Mouse (Mus musculus) embryonic fibroblast, embryonic 13.5 days (primary cell): ENCODE results near the gene Umad1. TPM values are rescaled to one million over a fixed set of nuclear protein-coding genes. Genes with fewer than 3 reads are reported as not detected.

Experiments
- H3K27ac ChIP-seq: 2 replicates; pipeline ENCODE4 v1.5.1; 2012; ENCODE audit warnings: low read length, control low read depth, inconsistent platforms; ENCODE audit not compliant: insufficient read depth
- H3K4me1 ChIP-seq: 2 replicates; pipeline ENCODE4 v1.6.1; 2011; ENCODE audit warnings: low read length; ENCODE audit not compliant: control insufficient read depth, insufficient read depth
- H3K4me3 ChIP-seq: 2 replicates; pipeline ENCODE4 v1.5.1; 2011; ENCODE audit warnings: mild to moderate bottlenecking, control low read depth, low read length; ENCODE audit not compliant: insufficient read depth
- CTCF ChIP-seq: IDR thresholded peaks from 2 replicates; pipeline ENCODE4 v1.5.1; 2011; ENCODE audit warnings: mild to moderate bottlenecking, control low read depth, low read length, moderate library complexity, borderline replicate concordance; ENCODE audit not compliant: insufficient read depth
- POLR2A ChIP-seq: IDR thresholded peaks from 2 replicates; pipeline ENCODE4 v1.6.1; 2011; ENCODE audit warnings: low read depth, mild to moderate bottlenecking, control low read depth, low read length, moderate library complexity
- polyA plus RNA-seq: library from polyadenylated mRNA; stranded (reverse); fragments of >200 nt; gene quantifications from 2 replicates; pipeline ENCODE4 v1.2.4, GENCODE M21; 2011; ENCODE audit warnings: low read depth; ENCODE audit not compliant: missing spikeins, insufficient read length

Gene Umad1
- polyA plus RNA-seq, 1 experiment, result 10.0 TPM

DNA sequence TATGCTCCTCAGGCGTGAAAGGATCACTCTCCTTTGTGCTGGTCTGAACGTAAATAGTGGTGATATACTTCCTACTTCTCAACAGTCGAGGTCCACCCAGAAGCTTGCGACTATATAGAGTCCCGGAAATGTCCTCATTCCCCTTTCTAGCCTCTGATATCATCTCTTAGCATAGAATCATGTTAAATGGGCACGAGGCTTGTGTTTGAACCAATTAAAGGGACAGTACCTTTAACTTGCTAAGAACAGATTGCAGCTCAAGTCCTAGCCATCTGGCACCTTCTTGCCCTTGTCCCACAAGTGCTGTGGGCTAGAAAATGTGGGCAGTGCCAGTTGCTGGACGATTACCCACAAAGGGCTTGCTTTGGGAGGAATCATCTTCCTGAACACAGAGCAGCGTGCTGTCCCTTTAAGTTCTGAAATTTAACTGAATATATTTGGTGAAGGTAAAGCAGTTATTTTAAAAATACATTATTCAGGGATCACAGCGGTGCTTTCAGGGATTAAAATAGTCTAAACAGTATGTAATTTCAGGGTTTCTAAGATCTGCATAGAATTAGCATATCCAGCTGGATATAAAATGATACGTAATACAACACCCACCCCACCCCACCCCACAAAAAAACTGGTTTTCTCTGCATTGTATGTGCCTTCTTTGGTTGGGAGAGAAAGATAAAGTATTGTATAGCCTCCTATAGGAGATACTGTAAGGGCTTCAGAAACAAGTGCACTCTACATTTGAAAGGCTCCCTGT, 153.9 kb downstream of the Umad1 start:
- H3K4me3 ChIP-seq, result no peak overlapping the region
- H3K4me1 ChIP-seq, result no peaks in the 10 kb centered on the region
- no peak overlapping the region for H3K27ac ChIP-seq
- TF ChIP-seq CTCF (no peak), POLR2A (no peak)

DNA sequence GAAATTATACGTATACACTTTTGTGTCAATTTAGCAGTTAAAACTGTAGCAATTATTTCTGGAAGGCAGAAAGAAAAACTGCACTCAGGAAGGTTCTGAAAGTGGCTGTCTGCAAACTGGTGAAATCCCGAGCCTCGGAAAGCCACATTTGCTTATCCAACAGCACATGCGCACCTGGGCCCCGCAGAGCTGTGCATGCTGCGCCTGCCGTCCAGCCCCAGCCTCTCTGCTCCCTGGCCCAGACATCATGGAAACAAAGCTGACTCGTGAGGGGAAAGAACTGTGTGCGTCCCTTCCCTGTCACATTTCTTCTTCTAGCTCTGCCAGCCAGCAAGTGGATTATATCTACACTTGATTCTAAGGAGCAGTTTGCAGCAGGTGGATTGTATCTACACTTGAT, 154.9 kb downstream of the Umad1 start:
- Histone ChIP-seq H3K4me3 (no peak overlapping the region), H3K4me1 (no peaks in the 10 kb centered on the region), H3K27ac (no peak overlapping the region)
- TF ChIP-seq POLR2A (no peak), CTCF (no peak)

GRCm38 (mm10) chr6:8415823-8416222, 156.7 kb downstream of the Umad1 start:
- Histone ChIP-seq H3K4me1 (no peaks in the 10 kb centered on the region), H3K4me3 (no peak overlapping the region), H3K27ac (no peak overlapping the region)
- TF ChIP-seq CTCF (no peak), POLR2A (no peak)

DNA sequence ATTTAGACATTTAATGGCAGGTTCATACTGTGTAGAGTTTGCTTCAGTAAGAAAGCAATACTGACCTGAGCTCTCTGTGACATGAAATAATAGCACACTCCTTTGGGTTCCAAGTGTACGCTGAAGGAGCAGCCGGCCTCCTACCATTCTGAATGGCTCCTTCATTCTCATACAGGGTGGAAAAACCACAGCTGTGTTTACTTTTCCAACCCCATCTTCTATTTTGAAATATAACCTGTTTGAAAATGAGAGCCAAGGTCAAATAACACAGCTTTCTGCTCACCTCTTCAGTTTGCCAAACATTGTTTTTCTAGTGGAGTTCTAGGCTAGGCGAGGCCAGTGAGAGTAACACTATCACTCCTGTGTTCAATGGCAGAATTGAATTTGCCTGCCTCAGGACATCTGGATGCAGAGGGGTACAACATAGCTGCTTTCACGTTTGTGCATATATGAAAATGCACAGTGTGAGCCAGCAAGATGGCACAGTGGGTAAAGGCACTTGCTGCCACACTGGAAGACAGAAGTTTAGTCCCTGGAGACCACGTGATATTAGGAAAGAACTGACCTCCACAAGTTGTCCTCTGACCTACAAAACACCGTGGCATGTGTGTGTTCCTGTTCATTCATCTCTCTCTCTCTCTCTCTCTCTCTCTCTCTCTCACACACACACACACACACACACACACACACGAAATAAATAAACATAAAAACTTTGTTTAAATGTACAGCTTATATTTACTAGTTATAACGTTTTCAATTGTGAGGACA, 157.9 kb downstream of the Umad1 start:
- no peak overlapping the region for H3K27ac ChIP-seq

DNA sequence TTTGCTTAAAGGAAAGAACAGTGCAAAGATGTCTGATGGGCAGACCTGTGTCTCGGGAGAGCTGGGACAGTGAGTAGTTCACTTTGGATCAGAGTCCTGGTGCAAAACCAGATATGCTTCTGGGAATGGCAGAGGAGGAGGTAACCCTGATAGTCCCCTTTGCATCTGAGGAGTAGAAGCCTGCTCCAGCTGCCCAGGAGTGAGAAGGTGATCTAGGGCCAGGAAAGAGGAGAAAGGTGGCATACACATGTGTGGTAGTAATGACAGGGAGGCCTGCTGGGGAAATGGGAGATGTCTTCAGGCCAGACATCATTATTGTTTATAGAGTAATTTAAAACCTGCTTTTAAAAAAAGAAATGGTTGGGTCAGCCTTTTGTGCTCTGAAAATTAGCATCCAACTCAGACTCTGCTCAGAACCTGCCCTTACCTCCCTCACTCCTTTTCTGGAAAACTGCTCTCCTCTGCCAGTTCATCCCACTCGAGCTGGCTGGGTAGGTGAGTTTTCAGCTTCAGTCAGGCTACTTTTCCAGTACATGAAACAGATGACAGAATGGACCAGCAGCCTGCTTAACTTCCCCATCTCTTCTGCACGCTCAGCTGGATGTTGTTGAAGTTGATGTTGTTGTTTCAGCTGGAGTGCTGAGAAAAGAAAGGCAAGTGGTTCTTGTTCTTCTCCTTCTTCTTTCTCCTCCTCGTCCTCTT, 160.5 kb downstream of the Umad1 start:
- Histone ChIP-seq H3K27ac (no peak overlapping the region), H3K4me3 (no peak overlapping the region), H3K4me1 (no peaks in the 10 kb centered on the region)
- TF ChIP-seq CTCF (no peak), POLR2A (no peak)

More for the DNA sequence above, 157.9 kb downstream of the Umad1 start:
- Histone ChIP-seq H3K4me3 (no peak overlapping the region), H3K4me1 (no peaks in the 10 kb centered on the region)
- TF ChIP-seq CTCF (no peak), POLR2A (no peak)

DNA sequence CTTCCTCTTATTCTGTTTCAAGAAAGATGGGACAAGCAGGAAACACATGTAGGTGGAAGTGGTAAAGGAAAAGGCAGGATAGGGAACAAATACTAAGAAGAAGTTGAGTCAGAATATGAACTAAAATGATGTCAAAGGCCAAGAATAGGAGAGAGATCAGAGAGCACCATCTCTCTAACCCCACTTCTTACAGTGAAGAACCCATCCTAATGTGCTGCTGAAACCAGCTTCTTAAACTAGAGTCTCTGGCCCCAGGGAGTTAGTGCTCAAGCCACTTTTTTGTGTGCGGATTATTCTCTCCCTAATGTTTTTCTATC, 161.1 kb downstream of the Umad1 start:
- Histone ChIP-seq H3K27ac (no peak overlapping the region), H3K4me1 (no peaks in the 10 kb centered on the region), H3K4me3 (no peak overlapping the region)
- TF ChIP-seq CTCF, result no peak
- no peak for TF ChIP-seq POLR2A

GRCm38 (mm10) chr6:8421421-8421820, 162.3 kb downstream of the Umad1 start:
- TF ChIP-seq CTCF, result no peak
- no peak for TF ChIP-seq POLR2A
- Histone ChIP-seq H3K4me3 (no peak overlapping the region), H3K4me1 (no peaks in the 10 kb centered on the region), H3K27ac (no peak overlapping the region)

- Histone ChIP-seq H3K4me3 (no peak overlapping the region), H3K4me1 (no peaks in the 10 kb centered on the region), H3K27ac (no peak overlapping the region)
- TF ChIP-seq CTCF (no peak), POLR2A (no peak)
These were observed 163.0 kb downstream of the Umad1 start for GRCm38 (mm10) chr6:8421959-8422581.

- TF ChIP-seq CTCF (no peak), POLR2A (no peak)
These were observed 164.1 kb downstream of the Umad1 start for GRCm38 (mm10) chr6:8423142-8423541.

More at GRCm38 (mm10) chr6:8423142-8423541, 164.1 kb downstream of the Umad1 start:
- no peaks in the 10 kb centered on the region for H3K4me1 ChIP-seq
- no peak overlapping the region for H3K4me3 ChIP-seq
- H3K27ac ChIP-seq, result no peak overlapping the region
